19 mouse cellular contexts compared by ENCODE assay signal in the genomic region with DNA sequence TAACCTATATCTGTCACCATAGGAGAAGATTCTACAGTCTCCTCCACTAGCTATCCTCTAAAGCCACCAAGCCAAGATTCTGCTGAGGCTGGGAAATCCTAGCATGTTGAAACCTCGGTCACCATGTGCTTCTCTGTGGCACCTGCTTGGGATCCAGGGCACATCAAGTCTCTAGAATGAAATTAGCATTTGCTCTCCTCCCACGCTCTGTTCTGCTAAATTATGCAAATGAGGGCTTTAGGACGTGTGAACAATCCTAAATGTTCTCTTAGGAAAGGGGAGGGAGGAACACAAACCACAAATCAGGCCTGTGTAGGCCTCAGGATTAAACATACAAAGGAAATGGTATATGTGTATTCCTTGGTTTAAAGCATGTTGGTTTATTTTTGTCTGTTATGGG. TPM values are rescaled to one million over a fixed set of nuclear protein-coding genes. Genes with fewer than 3 reads are reported as not detected.
A peak's percentile ranks its signal among the peaks of the same experiment; 100 is the strongest.
DNase-seq lines count a peak whose midpoint lies in the region; ATAC-seq lines count a peak whose summit lies in the region.
"Had no signal": no experiment of that assay in that cellular context is flagged by ENCODE, and none has a peak within 500 bp of the region (broad histone marks: within the 10 kb centered on the region; RNA-seq: fewer than 3 reads in every experiment).

No protein-coding gene starts in this region.

- DNase-seq in right cerebral cortex, adult 2 months (ENCODE audit: low spot score in 2 of 2), result peak; percentile 32 to 34
- DNase-seq in right cerebral cortex, postnatal 4 days, result no peak
- peak; percentile 17 to 34 for DNase-seq in left cerebral cortex, postnatal 36 days (ENCODE audit: low spot score in 2 of 2)
- peak; percentile 74 for DNase-seq in telencephalon, adult 2 months (ENCODE audit: low read depth, low spot score)
- no peak for DNase-seq in adrenal gland, adult (ENCODE audit: inconsistent age in 2 of 2, low spot score in 1 of 2)
- no peak for DNase-seq in adrenal gland, adult 8-10 months
- DNase-seq in urinary bladder, postnatal 4 days (ENCODE audit: low spot score in 2 of 2), result no peak
- DNase-seq: adrenal gland, postnatal 36 days; cerebellum, adult 9-10 months; kidney, adult 11 months; liver, embryonic 13.5 days; thymus, adult 2 months had no signal

- peak; percentile 25 for ATAC-seq in inflammation-experienced regulatory T-cells, adult 6 months
- ATAC-seq: Patski had no signal

- intact Hi-C loops in left cerebral cortex, postnatal 36 days (cut with DNase I), result no loop called here

RNA-seq across cellular contexts. Expression of a gene that starts 52.9 kb away (rescaled TPM):
- polyA plus RNA-seq in inflammation-experienced regulatory T-cells, adult 6 months (2017; shearing (Covaris generic)), result 100 to 1,000 TPM in 1 of 3 experiments, 10 to 100 TPM in 1, 1 to 10 TPM in 1; 9.6 to 126 (median 11.3) TPM
- not detected for total RNA-seq in left cerebral cortex, postnatal 36 days (2021)
- 1 to 10 TPM in 2 of 4 experiments, not detected in 2; 1.7 to 2.3 TPM for total RNA-seq in adrenal gland, adult 8-10 months (2022)
- total RNA-seq: gastrocnemius, adult 18-20 months; layer of hippocampus, postnatal 25 days had no signal
- polyA plus RNA-seq: embryonic facial prominence, embryonic 12.5 days; heart, embryonic 12.5 days; liver, embryonic 13.5 days; macrophage; Patski had no signal

Comparison
In these comparisons a context has a peak if more than half of its experiments do, and no peak if none do; other contexts are left out.
1. DNase-seq: peak in right cerebral cortex, adult 2 months (2 of 2), left cerebral cortex, postnatal 36 days (2 of 2) and telencephalon, adult 2 months (single experiment); none in right cerebral cortex, postnatal 4 days (single experiment), adrenal gland, adult (0 of 2), adrenal gland, adult 8-10 months (single experiment) and urinary bladder, postnatal 4 days (0 of 2).